Mouse (Mus musculus): Measurements from ENCODE around the gene Vars2. TPM values are rescaled to one million over a fixed set of nuclear protein-coding genes. Genes with fewer than 3 reads are reported as not detected.

The Vars2 gene
- polyA plus RNA-seq, 1 experiment from 2014 or later: 17.4 TPM

DNA sequence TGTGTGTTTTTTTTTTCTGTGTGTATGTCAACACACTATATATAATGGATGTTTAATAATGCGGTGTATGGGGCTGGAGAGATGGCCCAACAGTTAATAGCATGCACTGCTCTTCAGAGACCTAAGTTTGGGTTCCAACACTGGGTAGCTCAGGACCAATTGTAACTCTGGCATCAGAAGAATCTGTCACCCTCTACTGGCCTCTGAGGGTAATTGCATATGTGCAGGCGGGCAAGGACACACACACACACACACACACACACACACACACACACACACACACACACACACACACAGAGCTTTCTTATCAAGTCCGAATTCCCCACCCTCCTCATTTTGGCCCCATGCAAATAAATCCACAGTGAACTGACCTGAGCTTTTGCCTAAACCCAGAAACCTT lies 32.2 kb downstream of the Vars2 start:
- H3K27me3 ChIP-seq (ENCODE audit: control insufficient read depth, insufficient read depth, low read length): no peaks in the 10 kb centered on the region
- no peak overlapping the region for H3K4me3 ChIP-seq (replicated peaks; ENCODE audit: low read length)
- 69% methylated on average over 3 of the region's 3 CpGs for WGBS
- no peak for ATAC-seq (ENCODE audit: insufficient read depth, low FRiP score)
- H3K36me3 ChIP-seq (ENCODE audit: control insufficient read depth, insufficient read depth, low read length): no peaks in the 10 kb centered on the region
- H3K9ac ChIP-seq (ENCODE audit: low read length): no peak overlapping the region
- H3K9me3 ChIP-seq (replicated peaks; ENCODE audit: control insufficient read depth, low read length): no peaks in the 10 kb centered on the region
- no peak overlapping the region for H3K27ac ChIP-seq (ENCODE audit: low read length)
- no peak overlapping the region for H3K4me2 ChIP-seq (ENCODE audit: low read depth, low read length)
- H3K4me1 ChIP-seq (ENCODE audit: control insufficient read depth, insufficient read depth, low read length): peaks cover 11% of the 10 kb centered on the region

DNA sequence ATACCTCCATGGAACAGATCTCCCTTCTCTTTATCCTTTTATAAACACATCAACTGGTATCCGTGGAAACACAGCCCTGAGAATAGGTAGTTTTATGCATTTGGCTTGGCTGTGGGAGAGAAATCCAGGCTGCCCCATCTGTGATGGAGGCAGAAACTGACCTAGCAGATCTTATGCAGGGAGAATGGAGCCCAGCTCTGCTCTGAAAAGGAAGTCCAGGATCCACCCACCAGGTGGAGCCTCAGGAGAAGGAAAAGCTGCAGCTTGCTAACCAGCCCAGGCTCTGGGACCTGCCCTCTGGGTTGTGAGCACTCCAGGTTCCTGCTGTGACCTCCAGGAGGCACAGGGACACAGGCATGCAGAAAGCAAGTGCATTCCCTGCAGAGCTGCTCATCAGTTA lies 33.4 kb downstream of the Vars2 start:
- H3K9ac ChIP-seq (ENCODE audit: low read length): no peak overlapping the region
- peaks cover 11% of the 10 kb centered on the region for H3K4me1 ChIP-seq (ENCODE audit: control insufficient read depth, insufficient read depth, low read length)
- peak; percentile 61; the same call in 1 of the 2 replicates for ATAC-seq (ENCODE audit: insufficient read depth, low FRiP score)
- no peaks in the 10 kb centered on the region for H3K36me3 ChIP-seq (ENCODE audit: control insufficient read depth, insufficient read depth, low read length)
- no peak overlapping the region for H3K4me3 ChIP-seq (replicated peaks; ENCODE audit: low read length)
- no peak overlapping the region for H3K4me2 ChIP-seq (ENCODE audit: low read depth, low read length)
- H3K9me3 ChIP-seq (replicated peaks; ENCODE audit: control insufficient read depth, low read length): no peaks in the 10 kb centered on the region
- peak overlapping the region; percentile 21 for H3K27ac ChIP-seq (ENCODE audit: low read length)
- no peaks in the 10 kb centered on the region for H3K27me3 ChIP-seq (ENCODE audit: control insufficient read depth, insufficient read depth, low read length)
- 17% methylated on average over 1 of the region's 1 CpGs for WGBS

DNA sequence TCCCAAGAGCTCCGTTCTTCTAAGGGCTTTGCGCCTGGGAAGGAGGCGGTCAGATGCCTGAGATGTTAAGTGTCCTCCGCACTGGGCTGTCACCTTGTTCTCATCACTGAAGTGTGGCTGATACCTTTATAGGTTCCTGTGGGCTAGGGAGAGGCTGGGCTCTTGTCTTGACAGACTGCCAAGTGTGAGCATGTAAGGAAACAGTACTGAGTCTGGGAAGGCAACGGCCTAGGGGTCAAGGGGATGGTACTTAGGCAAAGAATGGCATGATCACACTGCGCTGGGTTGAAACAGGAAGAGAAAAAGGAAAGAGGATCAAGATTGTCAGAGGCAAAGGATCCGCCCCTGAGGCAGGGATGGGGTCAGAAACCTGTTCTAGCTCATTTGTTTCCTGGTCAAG lies 40.9 kb downstream of the Vars2 start, which contains the start of gene Gm9573:
Gene Gm9573 (minus strand): TSS at position 101 of the 400 bp plus-strand sequence.
- Histone ChIP-seq H3K9me3 (replicated peaks; ENCODE audit: control insufficient read depth, low read length) (no peaks in the 10 kb centered on the region), H3K36me3 (ENCODE audit: control insufficient read depth, insufficient read depth, low read length) (no peaks in the 10 kb centered on the region), H3K27ac (ENCODE audit: low read length) (no peak within 1 kb of the TSS), H3K4me3 (replicated peaks; ENCODE audit: low read length) (no peak within 1 kb of the TSS), H3K4me2 (ENCODE audit: low read depth, low read length) (no peak within 1 kb of the TSS), H3K9ac (ENCODE audit: low read length) (no peak within 1 kb of the TSS), H3K27me3 (ENCODE audit: control insufficient read depth, insufficient read depth, low read length) (no peaks in the 10 kb centered on the region), H3K4me1 (ENCODE audit: control insufficient read depth, insufficient read depth, low read length) (no peaks in the 10 kb centered on the region)
- ATAC-seq (ENCODE audit: insufficient read depth, low FRiP score): no peak
- 84% methylated on average over 7 of the region's 7 CpGs for WGBS

DNA sequence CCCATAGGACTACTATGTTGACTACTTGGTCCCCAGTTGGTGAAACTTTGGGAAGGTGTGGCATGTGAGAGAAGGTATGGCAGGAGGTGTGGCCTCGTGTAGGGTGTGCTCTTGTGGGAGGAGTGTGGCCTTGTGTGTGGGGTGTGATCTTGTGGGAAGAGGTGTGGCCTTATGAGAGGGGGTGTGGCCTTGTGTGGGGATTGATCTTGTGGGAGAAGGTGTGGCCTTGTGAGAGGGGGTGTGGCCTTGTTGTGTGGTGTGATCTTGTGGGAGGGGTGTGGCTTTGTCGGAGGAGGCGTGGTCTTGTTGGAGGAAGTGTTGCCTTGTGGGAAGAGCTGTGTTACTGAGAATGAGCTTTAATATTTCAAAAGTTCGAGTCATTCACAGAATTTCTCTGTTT lies 50.3 kb downstream of the Vars2 start:
- ATAC-seq (ENCODE audit: insufficient read depth, low FRiP score): 0 out of 2 replicates have a peak, but pooled peaks have one; percentile 40
- Histone ChIP-seq H3K36me3 (ENCODE audit: control insufficient read depth, insufficient read depth, low read length) (no peaks in the 10 kb centered on the region), H3K4me3 (replicated peaks; ENCODE audit: low read length) (no peak overlapping the region), H3K4me1 (ENCODE audit: control insufficient read depth, insufficient read depth, low read length) (no peaks in the 10 kb centered on the region), H3K27me3 (ENCODE audit: control insufficient read depth, insufficient read depth, low read length) (no peaks in the 10 kb centered on the region), H3K27ac (ENCODE audit: low read length) (no peak overlapping the region), H3K9me3 (replicated peaks; ENCODE audit: control insufficient read depth, low read length) (no peaks in the 10 kb centered on the region), H3K4me2 (ENCODE audit: low read depth, low read length) (no peak overlapping the region), H3K9ac (ENCODE audit: low read length) (no peak overlapping the region)
- WGBS: 67% methylated on average over 4 of the region's 4 CpGs

Other genes starting within 250 kb of the Vars2 start
- gene H2-Q6, start 242.7 kb downstream of the Vars2 start, polyA plus RNA-seq (2015; fragmentation: Nextera tagmentation; extraction: Ambion mirVana): 0.86 and 1.1 TPM in 2 replicates
- 3.6 and 4.2 TPM in 2 replicates for gene H2-Q7, start 228.4 kb downstream of the Vars2 start, polyA plus RNA-seq (2015; fragmentation: Nextera tagmentation; extraction: Ambion mirVana)
- 17.9 and 22.4 TPM in 2 replicates for gene H2-Q10, start 197.5 kb downstream of the Vars2 start, polyA plus RNA-seq (2015; fragmentation: Nextera tagmentation; extraction: Ambion mirVana)
- not detected in 2 replicates for gene Pou5f1, start 161.6 kb downstream of the Vars2 start, polyA plus RNA-seq (2015; fragmentation: Nextera tagmentation; extraction: Ambion mirVana)
- 79.6 and 83.1 TPM in 2 replicates for gene Tcf19, start 150.8 kb downstream of the Vars2 start, polyA plus RNA-seq (2015; fragmentation: Nextera tagmentation; extraction: Ambion mirVana)
- gene Cchcr1, start 150.5 kb downstream of the Vars2 start, polyA plus RNA-seq (2015; fragmentation: Nextera tagmentation; extraction: Ambion mirVana): 17.5 and 19.4 TPM in 2 replicates
- 1.3 and 2.0 TPM in 2 replicates for gene Psors1c2, start 134.4 kb downstream of the Vars2 start, polyA plus RNA-seq (2015; fragmentation: Nextera tagmentation; extraction: Ambion mirVana)
- 7.7 and 24.9 TPM in 2 replicates for gene Cdsn, start 115.5 kb downstream of the Vars2 start, polyA plus RNA-seq (2015; fragmentation: Nextera tagmentation; extraction: Ambion mirVana)
- gene 2300002M23Rik, start 100.1 kb downstream of the Vars2 start, polyA plus RNA-seq (2015; fragmentation: Nextera tagmentation; extraction: Ambion mirVana): 115 and 211 TPM in 2 replicates
- gene Sfta2, start 66.0 kb downstream of the Vars2 start, polyA plus RNA-seq (2015; fragmentation: Nextera tagmentation; extraction: Ambion mirVana): 10.2 and 14.0 TPM in 2 replicates
- gene Gm9573, start 41.0 kb downstream of the Vars2 start, polyA plus RNA-seq (2015; fragmentation: Nextera tagmentation; extraction: Ambion mirVana): 2.9 and 4.5 TPM in 2 replicates
- gene Mucl3, start 23.9 kb downstream of the Vars2 start, polyA plus RNA-seq (2015; fragmentation: Nextera tagmentation; extraction: Ambion mirVana): 71.0 and 145 TPM in 2 replicates
- 38.6 and 41.5 TPM in 2 replicates for gene Gtf2h4, start 6.1 kb upstream of the Vars2 start, polyA plus RNA-seq (2015; fragmentation: Nextera tagmentation; extraction: Ambion mirVana)
- 81.5 and 86.5 TPM in 2 replicates for gene Ddr1, start 37.0 kb upstream of the Vars2 start, polyA plus RNA-seq (2015; fragmentation: Nextera tagmentation; extraction: Ambion mirVana)
- gene Ier3, start 154.1 kb upstream of the Vars2 start, polyA plus RNA-seq (2015; fragmentation: Nextera tagmentation; extraction: Ambion mirVana): 22.1 and 24.4 TPM in 2 replicates
- 55.8 and 58.2 TPM in 2 replicates for gene Flot1, start 155.6 kb upstream of the Vars2 start, polyA plus RNA-seq (2015; fragmentation: Nextera tagmentation; extraction: Ambion mirVana)
- 649 and 665 TPM in 2 replicates for gene Tubb5, start 170.7 kb upstream of the Vars2 start, polyA plus RNA-seq (2015; fragmentation: Nextera tagmentation; extraction: Ambion mirVana)
- 11.7 and 16.2 TPM in 2 replicates for gene Mdc1, start 173.9 kb upstream of the Vars2 start, polyA plus RNA-seq (2015; fragmentation: Nextera tagmentation; extraction: Ambion mirVana)
- 48.9 and 51.5 TPM in 2 replicates for gene Nrm, start 193.7 kb upstream of the Vars2 start, polyA plus RNA-seq (2015; fragmentation: Nextera tagmentation; extraction: Ambion mirVana)
- gene Ppp1r18, start 198.0 kb upstream of the Vars2 start, polyA plus RNA-seq (2015; fragmentation: Nextera tagmentation; extraction: Ambion mirVana): 20.1 and 20.2 TPM in 2 replicates
- 33.8 and 44.1 TPM in 2 replicates for gene Dhx16, start 212.2 kb upstream of the Vars2 start, polyA plus RNA-seq (2015; fragmentation: Nextera tagmentation; extraction: Ambion mirVana)
- 19.1 and 22.9 TPM in 2 replicates for gene 2310061I04Rik, start 229.8 kb upstream of the Vars2 start, polyA plus RNA-seq (2015; fragmentation: Nextera tagmentation; extraction: Ambion mirVana)
- 50.8 and 51.9 TPM in 2 replicates for gene Atat1, start 242.5 kb upstream of the Vars2 start, polyA plus RNA-seq (2015; fragmentation: Nextera tagmentation; extraction: Ambion mirVana)
- 83.2 and 87.3 TPM in 2 replicates for gene Mrps18b, start 248.8 kb upstream of the Vars2 start, polyA plus RNA-seq (2015; fragmentation: Nextera tagmentation; extraction: Ambion mirVana)
- gene Ppp1r10, start 248.8 kb upstream of the Vars2 start, polyA plus RNA-seq (2015; fragmentation: Nextera tagmentation; extraction: Ambion mirVana): 33.1 and 34.3 TPM in 2 replicates

Measured in stomach, embryonic 16.5 days (tissue).